Mouse (Mus musculus): ENCODE results near the gene Lmo2.
A peak's percentile ranks its signal among the peaks of the same experiment; 100 is the strongest.

DNA sequence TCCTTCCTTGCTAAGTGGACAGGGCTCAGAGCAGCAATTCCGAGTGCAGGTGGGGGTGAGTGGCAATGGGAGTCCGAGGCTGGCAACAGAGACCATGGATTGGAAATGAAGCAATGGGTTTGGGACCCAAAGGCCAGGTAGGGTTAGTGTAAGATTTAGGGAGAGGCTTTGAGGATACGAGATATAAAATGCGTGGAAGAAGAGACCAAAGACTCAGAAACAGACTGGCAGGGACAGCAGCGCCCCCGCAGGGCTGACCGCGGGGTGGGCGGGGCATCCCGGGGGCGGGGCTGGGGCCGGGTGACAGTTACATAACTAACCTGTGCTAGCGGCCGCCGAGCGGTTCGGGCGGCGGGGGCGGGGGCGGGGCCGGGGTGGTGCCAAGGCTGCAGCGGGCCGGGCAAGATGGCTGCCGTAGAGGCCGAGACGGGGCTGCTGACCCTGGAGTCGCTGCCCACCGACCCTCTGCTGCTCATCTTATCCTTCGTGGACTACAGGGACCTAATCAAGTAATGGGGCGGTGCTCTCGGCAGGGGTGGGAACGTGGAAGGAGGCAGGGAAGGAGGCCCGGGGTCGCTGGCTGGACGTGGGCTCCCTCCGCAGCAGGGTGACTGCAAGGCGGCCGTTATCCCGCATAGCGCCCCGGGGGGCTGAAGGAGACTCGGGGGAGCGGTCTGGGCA, 69.8 kb downstream of the Lmo2 start, which contains the start of gene Fbxo3:
- peak; percentile 56 for TF ChIP-seq CTCF (IDR thresholded peaks at IDR 0.05; ENCODE audit: low read depth)
- no peak for TF ChIP-seq EP300 (optimal IDR thresholded peaks at IDR 0.05)
